Mouse (Mus musculus): Measurements from ENCODE around the gene Hist1h3f.

DNA sequence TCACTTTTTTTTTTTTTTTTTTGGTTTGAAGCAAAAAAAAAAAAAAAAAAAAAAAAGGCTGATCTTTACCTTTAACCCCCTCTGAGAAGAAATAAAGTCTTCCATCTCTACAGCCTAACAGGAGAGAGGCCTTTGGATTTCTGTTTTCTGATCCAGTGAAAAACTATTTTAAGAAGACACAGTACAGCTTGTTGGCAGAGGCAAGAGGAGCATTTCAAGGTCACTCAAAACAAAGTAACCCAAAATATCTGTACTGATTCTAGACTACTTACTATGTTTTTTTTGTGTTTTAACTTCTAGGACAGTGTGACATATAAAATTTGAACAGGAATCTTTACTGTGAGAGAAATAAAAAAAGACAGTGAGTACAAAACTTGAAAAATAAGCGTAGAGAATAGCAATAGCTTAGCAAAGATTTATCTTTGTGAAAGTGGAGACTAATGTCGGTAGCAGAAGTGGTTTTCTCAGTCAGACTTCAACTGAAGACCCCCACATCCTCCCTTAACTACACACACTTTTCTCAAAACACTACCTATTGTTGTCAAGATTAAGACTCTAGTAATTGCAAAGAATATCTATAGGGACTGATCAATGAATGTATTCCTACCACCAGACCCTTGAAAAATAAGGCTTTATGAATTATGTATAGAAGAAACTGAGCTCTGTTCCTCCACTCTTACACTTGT, 14.2 kb upstream of the Hist1h3f start:
- TF ChIP-seq CTCF (IDR thresholded peaks at IDR 0.05; ENCODE audit: control insufficient read depth, insufficient read depth, insufficient replicate concordance, low read depth, low read length) (no peak), POLR2A (IDR thresholded peaks at IDR 0.05; ENCODE audit: control insufficient read depth, low read depth, low read length) (no peak)
